Mouse (Mus musculus) spleen, adult 18-20 months (tissue): ENCODE measurements around the gene Ccnc.

Experiments used
- DNase-seq, 2 experiments: peaks; one replicate each; pipeline ENCODE4 v3.0.0; 2022; ENCODE audit warnings: mixed read lengths in 2 of 2

Gene Ccnc

DNA sequence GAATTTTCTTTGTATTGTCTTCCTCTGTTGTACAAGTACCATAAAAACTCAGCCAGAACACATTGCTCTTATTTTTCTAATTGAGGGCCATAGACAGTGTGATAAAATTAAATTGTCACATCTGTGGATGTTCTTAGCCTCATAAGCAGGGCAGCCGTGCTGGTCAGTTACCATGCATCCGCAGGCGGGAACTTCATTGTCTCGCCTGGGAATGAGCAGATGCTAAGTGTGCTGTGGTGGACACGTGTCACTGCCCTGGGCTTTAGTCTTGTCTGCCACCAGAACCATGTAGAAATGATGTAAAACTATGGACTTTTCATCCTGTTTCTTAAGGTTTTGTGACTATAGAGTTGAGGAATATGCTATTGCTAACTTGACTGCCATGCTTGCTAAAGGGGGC lies 79.7 kb downstream of the Ccnc start:
- no peak for DNase-seq
